Mouse (Mus musculus): ENCODE results near the gene Gm5141. TPM values are rescaled to one million over a fixed set of nuclear protein-coding genes. Genes with fewer than 3 reads are reported as not detected.
"Not testable (repeated sequence)": the region's sequence is repeated elsewhere in the genome, so short reads cannot be mapped to it uniquely, and the experiment has no call there.

Gene Gm5141
- total RNA-seq (2014; fragmentation: Nextera tagmentation) = 8.2 and 10.7 TPM in 2 replicates
- 4.1 and 5.7 TPM in 2 replicates for total RNA-seq (2017)

GRCm38 (mm10) chr13:62785199-62786134 lies at the start of gene Gm5141:
Gene Gm5141 (minus strand): TSS chr13:62785808.
- ATAC-seq (replicated peaks; ENCODE audit: poor library complexity, severe bottlenecking) = peak; percentile 100

- no peak for ATAC-seq (replicated peaks; ENCODE audit: poor library complexity, severe bottlenecking)
These were observed 47.7 kb upstream of the Gm5141 start for GRCm38 (mm10) chr13:62833341-62833740.

- no peak for ATAC-seq (replicated peaks; ENCODE audit: poor library complexity, severe bottlenecking)
These were observed 46.6 kb upstream of the Gm5141 start for GRCm38 (mm10) chr13:62832239-62832638.

DNA sequence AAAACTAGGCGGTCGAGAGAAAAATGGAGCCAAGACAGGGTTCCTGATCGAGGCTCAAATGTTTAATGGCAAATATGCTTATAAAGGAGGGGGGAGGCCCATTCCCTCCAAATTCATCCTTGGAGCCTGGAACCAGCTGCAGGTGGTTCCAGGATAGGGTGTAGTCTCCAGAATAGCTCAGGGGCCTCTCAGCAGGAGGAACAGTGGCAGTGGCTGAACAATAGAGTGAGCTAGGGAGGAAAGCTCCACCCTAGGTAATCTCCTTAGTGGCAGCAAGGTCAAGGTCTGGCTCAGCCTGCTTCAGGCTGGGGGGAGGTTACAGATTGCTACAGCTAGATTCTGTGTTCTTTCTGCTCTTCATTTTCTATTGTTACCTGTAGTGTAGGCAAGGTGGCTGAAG lies 30.1 kb upstream of the Gm5141 start:
- not testable (repeated sequence) for ATAC-seq (replicated peaks; ENCODE audit: poor library complexity, severe bottlenecking)

DNA sequence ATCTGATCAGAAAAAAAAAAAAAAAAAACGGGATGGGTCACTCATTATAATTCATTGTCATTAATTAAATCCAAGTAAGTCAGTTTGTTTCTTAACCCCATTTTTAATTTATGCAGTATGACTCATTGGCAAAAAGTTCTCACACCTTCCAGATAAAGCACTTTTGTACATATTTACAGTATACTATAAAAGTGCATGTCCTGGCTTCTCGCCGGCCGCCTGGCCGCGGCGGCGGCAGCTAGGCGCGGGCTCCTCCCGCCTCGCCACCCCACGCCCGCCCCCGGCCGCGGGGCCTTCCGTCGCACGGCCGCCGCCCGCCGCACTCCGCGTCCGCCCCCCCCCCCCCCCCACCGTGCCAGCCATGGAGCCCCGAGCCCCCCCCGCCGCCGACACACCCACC lies 27.1 kb upstream of the Gm5141 start:
- peak; percentile 22; the same call in 1 of the 2 replicates for ATAC-seq (replicated peaks; ENCODE audit: poor library complexity, severe bottlenecking)

DNA sequence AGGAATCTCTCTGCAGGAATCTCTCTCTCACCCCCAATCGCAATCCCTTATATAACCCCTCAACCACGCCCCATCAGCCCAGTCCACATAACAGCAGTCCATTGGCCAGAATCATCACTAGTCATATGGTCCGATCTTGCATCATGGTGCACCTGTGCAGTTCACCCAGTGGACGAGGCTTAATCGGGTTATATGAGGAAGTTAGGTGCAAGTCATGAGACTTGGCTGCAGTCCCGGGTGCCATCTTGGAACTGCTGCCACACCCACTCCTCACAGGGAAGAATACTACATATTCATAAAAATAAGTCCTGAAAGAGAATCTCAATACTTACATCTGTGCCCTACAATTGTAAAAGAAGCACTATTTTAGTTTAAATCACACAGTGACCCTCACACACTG lies 22.4 kb upstream of the Gm5141 start:
- ATAC-seq (replicated peaks; ENCODE audit: poor library complexity, severe bottlenecking) = not testable (repeated sequence)

DNA sequence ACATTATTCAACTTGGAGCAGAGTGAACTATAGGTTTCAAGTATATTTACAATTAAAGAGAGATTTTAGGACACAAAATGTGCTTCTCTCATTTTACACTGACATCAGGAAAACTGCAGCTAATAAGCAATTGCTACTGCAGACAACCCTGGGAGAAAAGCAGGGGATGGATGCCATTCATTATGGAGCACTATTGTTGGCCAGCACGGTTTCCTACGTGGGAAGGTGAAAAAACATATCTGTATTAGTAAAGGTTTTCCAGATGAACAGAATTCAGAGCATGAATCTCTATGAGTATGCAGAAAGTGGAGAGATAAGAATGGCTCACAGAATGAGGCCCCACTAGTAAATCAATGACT lies 506 bp upstream of the Gm5141 start:
- not testable (repeated sequence) for ATAC-seq (replicated peaks; ENCODE audit: poor library complexity, severe bottlenecking)

DNA sequence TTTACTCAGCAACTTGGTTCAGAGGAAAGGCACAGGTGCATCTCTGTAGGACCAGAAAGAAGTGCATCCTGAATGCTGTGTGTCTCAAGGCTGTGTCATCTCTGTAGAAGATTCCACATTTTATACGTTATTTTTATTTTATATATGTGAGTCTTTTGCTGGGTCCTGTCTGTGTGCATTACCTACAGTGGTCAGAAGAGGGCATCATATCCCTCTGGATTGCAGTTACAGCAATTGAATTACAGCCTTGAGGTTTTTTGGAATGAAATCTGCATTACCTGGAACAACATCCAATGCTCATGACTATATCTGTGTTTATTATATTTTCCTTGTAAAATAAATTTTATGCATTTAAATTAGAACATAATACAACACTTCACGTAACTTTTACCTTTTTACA lies 21.8 kb downstream of the Gm5141 start:
- peak; percentile 71 for ATAC-seq (replicated peaks; ENCODE audit: poor library complexity, severe bottlenecking)

- peak; percentile 97 for ATAC-seq (replicated peaks; ENCODE audit: poor library complexity, severe bottlenecking)
These were observed 24.9 kb downstream of the Gm5141 start, which contains the start of gene Platr25 for GRCm38 (mm10) chr13:62760432-62761415. Gene Platr25 (minus strand): TSS chr13:62760709.

- ATAC-seq (replicated peaks; ENCODE audit: poor library complexity, severe bottlenecking) = no peak
These were observed 52.3 kb downstream of the Gm5141 start for GRCm38 (mm10) chr13:62733322-62733721.

Other genes starting within 250 kb of the Gm5141 start
- gene Zfp935, start 227.3 kb downstream of the Gm5141 start, total RNA-seq (2014; fragmentation: Nextera tagmentation) = 0.15 and 6.4 TPM in 2 replicates
- not detected in 2 replicates for gene Zfp935, start 227.3 kb downstream of the Gm5141 start, total RNA-seq (2017)
- gene Zfp934, start 214.6 kb downstream of the Gm5141 start, total RNA-seq (2014; fragmentation: Nextera tagmentation) = 17.5 and 40.6 TPM in 2 replicates
- 7.5 and 12.5 TPM in 2 replicates for gene Zfp934, start 214.6 kb downstream of the Gm5141 start, total RNA-seq (2017)
- gene 6720489N17Rik, start 161.6 kb downstream of the Gm5141 start, total RNA-seq (2014; fragmentation: Nextera tagmentation) = 8.1 and 12.7 TPM in 2 replicates
- 15.8 and 30.5 TPM in 2 replicates for gene 6720489N17Rik, start 161.6 kb downstream of the Gm5141 start, total RNA-seq (2017)
- gene Platr25, start 25.1 kb downstream of the Gm5141 start, total RNA-seq (2014; fragmentation: Nextera tagmentation) = 18.5 and 39.4 TPM in 2 replicates
- gene Platr25, start 25.1 kb downstream of the Gm5141 start, total RNA-seq (2017) = 36.8 and 53.8 TPM in 2 replicates
- not detected in 2 replicates for gene Fbp2, start 72.6 kb upstream of the Gm5141 start, total RNA-seq (2014; fragmentation: Nextera tagmentation)
- gene Fbp2, start 72.6 kb upstream of the Gm5141 start, total RNA-seq (2017) = not detected in 2 replicates
- 9.1 and 15.6 TPM in 2 replicates for gene Fbp1, start 102.5 kb upstream of the Gm5141 start, total RNA-seq (2014; fragmentation: Nextera tagmentation)
- gene Fbp1, start 102.5 kb upstream of the Gm5141 start, total RNA-seq (2017) = 16.6 and 19.3 TPM in 2 replicates
- 86.8 and 97.6 TPM in 2 replicates for gene 2010111I01Rik, start 179.1 kb upstream of the Gm5141 start, total RNA-seq (2014; fragmentation: Nextera tagmentation)
- 61.9 and 91.1 TPM in 2 replicates for gene 2010111I01Rik, start 179.1 kb upstream of the Gm5141 start, total RNA-seq (2017)